Mouse (Mus musculus) kidney, embryonic 16.5 days (tissue): Measurements from ENCODE around the gene Rps15. TPM values are rescaled to one million over a fixed set of nuclear protein-coding genes. Genes with fewer than 3 reads are reported as not detected.

Experiments used
- ATAC-seq: fragments of 200-750 bp; cut with Nextera tagmentation; 2 replicates; pipeline ENCODE4 v1.8.0; 2017; ENCODE audit warnings: moderate TSS enrichment; ENCODE audit not compliant: low FRiP score, low TSS enrichment
- H3K27ac ChIP-seq: fragments of 300-500 bp; sonication (generic); 2 replicates; pipeline ENCODE4 v1.5.1; 2014; ENCODE audit warnings: low read length
- H3K27me3 ChIP-seq: fragments of 300-500 bp; sonication (generic); 2 replicates; pipeline ENCODE4 v1.6.1; 2014; ENCODE audit warnings: low read length, control low read depth, mixed read lengths; ENCODE audit not compliant: insufficient read depth
- H3K36me3 ChIP-seq: fragments of 300-500 bp; sonication (generic); 2 replicates; pipeline ENCODE4 v1.6.1; 2014; ENCODE audit warnings: low read length, control low read depth, mixed read lengths; ENCODE audit not compliant: insufficient read depth
- H3K4me1 ChIP-seq: fragments of 300-500 bp; sonication (generic); 2 replicates; pipeline ENCODE4 v1.6.1; 2014; ENCODE audit warnings: low read length, control low read depth, mixed read lengths; ENCODE audit not compliant: insufficient read depth
- H3K4me2 ChIP-seq: fragments of 300-500 bp; sonication (generic); replicated peaks from 2 replicates; pipeline ENCODE4 v1.6.1; 2014; ENCODE audit warnings: low read depth, low read length
- H3K4me3 ChIP-seq: fragments of 300-500 bp; sonication (generic); 2 replicates; pipeline ENCODE4 v1.5.1; 2014; ENCODE audit warnings: mild to moderate bottlenecking, low read length
- H3K9ac ChIP-seq: fragments of 300-500 bp; sonication (generic); replicated peaks from 2 replicates; pipeline ENCODE4 v1.6.1; 2014; ENCODE audit warnings: low read length
- H3K9me3 ChIP-seq: fragments of 300-500 bp; sonication (generic); 2 replicates; pipeline ENCODE4 v1.6.1; 2016; ENCODE audit warnings: low read length, control low read depth
- WGBS: fragments of 180-500 bp; shearing (Covaris S2); extraction: QIAGEN DNeasy Blood & Tissue Kit; methylation state at CpG from one replicate; pipeline ENCODE4 v1.1.7; 2014; 5-methylcytosine and 5-hydroxymethylcytosine counted together
- microRNA-seq: library from miRNA; unstranded; fragments of <30 nt; microRNA quantifications from one replicate; pipeline ENCODE4, GENCODE M21; 2016
- polyA plus RNA-seq: library from polyadenylated mRNA; unstranded; fragments of >200 nt; fragmentation: Nextera tagmentation; extraction: Ambion mirVana; gene quantifications from 2 replicates; pipeline ENCODE4 v1.2.1, GENCODE M21; 2015

The Rps15 gene
- polyA plus RNA-seq, 1 experiment from 2014 or later: 899 TPM

GRCm38 (mm10) chr10:80343425-80343895 is 51.2 kb downstream of the Rps15 start:
- Histone ChIP-seq H3K27me3 (peaks cover 80% of the 10 kb centered on the region), H3K27ac (no peak overlapping the region), H3K9ac (peak overlapping the region; percentile 7; the same call in 1 of the 2 replicates), H3K4me1 (peaks cover 42% of the 10 kb centered on the region), H3K9me3 (no peaks in the 10 kb centered on the region), H3K4me3 (peak overlapping the region; percentile 40), H3K36me3 (no peaks in the 10 kb centered on the region), H3K4me2 (peak overlapping the region; percentile 60)
- WGBS: 27% methylated on average over 13 of the region's 13 CpGs
- ATAC-seq: peak; percentile 16

Small RNAs within 50 kb of the gene (microRNA-seq; reads per million reads assigned to microRNA genes)
- not detected for gene Mir6911

Other genes starting within 250 kb of the Rps15 start
- 617 and 706 TPM in 2 replicates for gene Gpx4, start 245.3 kb upstream of the Rps15 start, polyA plus RNA-seq
- gene Sbno2, start 186.9 kb upstream of the Rps15 start, polyA plus RNA-seq: 16.1 and 17.6 TPM in 2 replicates
- gene Stk11, start 176.7 kb upstream of the Rps15 start, polyA plus RNA-seq: 18.2 and 20.2 TPM in 2 replicates
- gene Atp5d, start 153.8 kb upstream of the Rps15 start, polyA plus RNA-seq: 676 and 688 TPM in 2 replicates
- gene Cbarp, start 151.6 kb upstream of the Rps15 start, polyA plus RNA-seq: 6.4 and 7.3 TPM in 2 replicates
- gene Midn, start 144.2 kb upstream of the Rps15 start, polyA plus RNA-seq: 15.9 and 16.8 TPM in 2 replicates
- 96.2 and 101 TPM in 2 replicates for gene Cirbp, start 126.5 kb upstream of the Rps15 start, polyA plus RNA-seq
- gene 1600002K03Rik, start 119.5 kb upstream of the Rps15 start, polyA plus RNA-seq: 15.2 and 15.3 TPM in 2 replicates
- 11.0 and 11.8 TPM in 2 replicates for gene Efna2, start 113.0 kb upstream of the Rps15 start, polyA plus RNA-seq
- gene Mum1, start 66.0 kb upstream of the Rps15 start, polyA plus RNA-seq: 72.2 and 74.6 TPM in 2 replicates
- 398 and 444 TPM in 2 replicates for gene Ndufs7, start 43.3 kb upstream of the Rps15 start, polyA plus RNA-seq
- gene Gamt, start 31.4 kb upstream of the Rps15 start, polyA plus RNA-seq: 38.1 and 38.3 TPM in 2 replicates
- gene Dazap1, start 31.0 kb upstream of the Rps15 start, polyA plus RNA-seq: 52.7 and 55.4 TPM in 2 replicates
- gene Apc2, start 3.5 kb downstream of the Rps15 start, polyA plus RNA-seq: 1.6 and 1.9 TPM in 2 replicates
- gene 2310011J03Rik, start 28.1 kb downstream of the Rps15 start, polyA plus RNA-seq: 52.9 and 54.8 TPM in 2 replicates
- gene Pcsk4, start 37.0 kb downstream of the Rps15 start, polyA plus RNA-seq: 8.6 and 8.8 TPM in 2 replicates
- 11.0 and 11.5 TPM in 2 replicates for gene Reep6, start 37.5 kb downstream of the Rps15 start, polyA plus RNA-seq
- gene Adamtsl5, start 56.0 kb downstream of the Rps15 start, polyA plus RNA-seq: 4.8 and 5.4 TPM in 2 replicates
- 0.97 and 1.2 TPM in 2 replicates for gene Plk5, start 64.0 kb downstream of the Rps15 start, polyA plus RNA-seq
- gene Mex3d, start 95.2 kb downstream of the Rps15 start, polyA plus RNA-seq: 3.8 and 5.1 TPM in 2 replicates
- 266 and 277 TPM in 2 replicates for gene Mbd3, start 107.1 kb downstream of the Rps15 start, polyA plus RNA-seq
- 840 and 906 TPM in 2 replicates for gene Uqcr11, start 114.4 kb downstream of the Rps15 start, polyA plus RNA-seq
- 118 and 126 TPM in 2 replicates for gene Tcf3, start 141.2 kb downstream of the Rps15 start, polyA plus RNA-seq
- gene Onecut3, start 202.4 kb downstream of the Rps15 start, polyA plus RNA-seq: not detected in 2 replicates
- gene Atp8b3, start 246.7 kb downstream of the Rps15 start, polyA plus RNA-seq: 0.32 and 0.34 TPM in 2 replicates